Mouse (Mus musculus) ovary, postnatal 10 days (tissue): ENCODE results near the gene Gm2381.
"Not testable (repeated sequence)": the region's sequence is repeated elsewhere in the genome, so short reads cannot be mapped to it uniquely, and the experiment has no call there.

Experiments
- DNase-seq: peaks from one replicate; pipeline ENCODE4 v3.0.0; 2022; ENCODE audit warnings: low spot score

The Gm2381 gene

DNA sequence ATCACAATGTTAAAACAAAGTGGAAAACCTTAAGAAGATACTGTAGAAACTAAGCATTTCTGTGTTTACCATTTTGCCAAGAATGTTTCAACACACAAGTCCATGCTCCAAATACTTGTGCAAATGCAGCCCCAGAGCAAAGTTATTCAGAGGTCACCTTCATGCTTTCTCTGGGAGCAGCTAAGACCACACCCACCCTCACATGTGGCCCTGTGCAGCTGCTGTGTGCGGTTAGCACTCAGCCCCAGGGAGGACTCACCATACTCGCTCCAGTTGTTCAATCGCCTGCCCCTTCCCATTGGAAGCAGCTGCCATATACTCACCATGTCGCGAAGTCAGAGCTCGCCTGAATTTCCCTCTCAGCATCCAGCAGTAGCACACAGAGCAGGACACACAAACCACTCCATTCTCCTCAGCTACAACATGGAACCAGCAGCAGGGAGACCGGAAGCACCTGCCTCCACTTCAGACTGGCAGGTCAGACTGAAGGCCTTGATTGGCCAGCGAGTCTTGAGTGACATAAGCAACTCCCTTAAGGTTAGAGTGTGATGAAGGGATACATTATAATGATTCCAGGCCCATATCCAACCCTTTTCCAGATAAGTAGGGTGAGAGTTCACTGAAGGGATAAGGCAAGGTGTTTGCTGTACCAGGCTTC is at the start of gene Gm2381:
Gene Gm2381, minus strand, starts transcription at position 434 of the 658 bp plus-strand sequence.
- DNase-seq, result not testable (repeated sequence)

DNA sequence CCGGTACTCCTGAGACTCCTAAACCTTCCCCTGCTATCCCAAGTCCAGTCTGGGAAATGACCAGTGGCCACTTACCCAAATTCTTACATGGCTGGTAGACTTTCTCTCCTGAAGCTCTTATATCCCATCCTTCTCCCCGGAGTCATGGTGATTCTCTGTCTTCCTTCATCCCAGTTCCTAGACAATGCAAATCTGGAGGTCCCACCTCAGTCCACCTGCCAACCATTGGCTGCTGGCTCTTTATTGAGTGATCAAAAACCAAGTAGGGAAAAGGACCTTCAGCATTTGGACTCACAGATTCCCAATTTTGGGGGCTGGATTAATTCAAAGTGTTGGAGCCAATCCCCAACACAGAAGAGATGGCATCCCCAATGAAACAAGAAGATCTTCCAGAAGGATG is 31.0 kb upstream of the Gm2381 start:
- not testable (repeated sequence) for DNase-seq

DNA sequence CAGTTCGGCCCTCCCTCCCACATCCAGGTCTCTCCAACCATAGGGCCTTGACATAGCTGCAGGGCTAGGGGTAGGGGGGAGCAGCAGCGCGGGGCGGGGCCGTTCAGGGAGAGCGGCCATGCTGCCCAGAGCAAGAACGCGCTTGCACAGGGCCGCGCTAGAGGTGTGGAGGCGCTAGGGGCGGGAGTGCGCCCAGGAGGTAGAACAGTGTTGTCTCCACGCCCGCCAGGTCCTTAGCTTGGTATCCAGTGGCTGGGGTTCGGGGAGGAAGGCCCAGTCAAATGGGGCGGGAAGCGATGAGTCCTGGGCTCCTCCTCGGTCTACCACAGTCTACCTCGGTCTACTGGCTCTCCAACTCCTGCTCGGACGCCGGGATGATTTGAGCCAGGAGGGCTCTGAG is 11.1 kb upstream of the Gm2381 start:
- DNase-seq, result no peak

DNA sequence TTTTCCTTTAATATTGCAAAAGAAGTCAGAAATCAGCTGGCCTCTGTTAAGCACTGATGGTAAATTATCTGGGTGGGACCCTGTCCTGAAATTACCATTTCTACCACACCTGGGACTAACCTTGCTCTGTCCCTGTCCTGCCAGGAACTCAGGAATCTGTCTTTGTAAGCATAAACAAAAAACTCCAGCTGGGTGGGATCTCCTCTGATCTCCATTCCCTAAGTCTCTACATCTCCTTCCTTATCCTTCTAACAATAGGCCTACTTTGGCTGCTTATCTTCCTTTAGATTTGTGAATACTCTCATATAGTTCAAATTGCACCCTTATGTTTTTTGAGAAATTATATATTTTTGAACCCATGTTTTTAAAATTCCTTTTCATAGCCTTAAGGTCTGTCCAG is 28.7 kb downstream of the Gm2381 start:
- not testable (repeated sequence) for DNase-seq

DNA sequence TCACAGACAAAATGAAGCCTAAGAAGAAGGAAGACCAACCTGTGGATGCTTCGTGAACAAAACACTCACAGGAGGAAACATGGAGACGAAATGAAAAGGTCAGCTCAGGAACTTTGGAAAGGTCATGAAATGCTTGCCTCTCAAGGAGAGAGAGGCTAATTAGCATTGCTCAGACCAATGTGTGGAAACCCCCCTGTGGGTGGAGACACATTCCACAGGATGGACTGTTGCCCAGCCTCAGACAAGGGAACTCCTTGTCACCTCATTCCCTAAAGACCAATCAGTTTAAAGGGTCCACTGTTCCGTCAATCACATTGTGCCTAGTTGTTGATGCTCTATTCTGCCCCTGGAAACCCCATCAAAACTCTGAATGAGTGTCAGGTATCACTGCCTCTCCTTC is 34.8 kb downstream of the Gm2381 start:
- no peak for DNase-seq

DNA sequence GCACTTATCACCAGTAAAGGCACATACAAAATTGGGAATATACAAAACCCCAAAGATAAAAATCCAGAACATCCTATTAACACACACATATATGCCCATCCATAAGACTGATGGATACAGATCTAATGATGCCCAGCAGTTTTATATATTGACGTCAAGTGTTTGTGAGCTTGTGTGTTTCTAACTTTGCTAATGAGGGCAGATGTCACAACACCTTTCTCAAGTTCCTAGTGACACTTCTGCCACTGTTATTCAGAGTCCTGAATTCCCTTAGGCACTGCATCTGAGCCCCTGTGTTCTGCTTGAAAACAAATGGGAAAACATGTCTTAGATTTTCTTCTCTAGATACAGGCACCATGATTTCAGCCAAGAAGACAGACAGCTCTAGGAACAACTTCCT is 73.6 kb downstream of the Gm2381 start, which contains the start of gene Vmn2r62:
Gene Vmn2r62, minus strand, starts transcription at position 101 of the 400 bp plus-strand sequence.
- DNase-seq, result not testable (repeated sequence)
